Mouse (Mus musculus): ENCODE measurements at regions not wholly inside any gene's neighbourhood (a gene's known extent, or its start where the extent isn't known, plus 50 kb on each side); places are given as distances from the start of the nearest gene placed in this dataset.
A peak's percentile ranks its signal among the peaks of the same experiment; 100 is the strongest.

DNA sequence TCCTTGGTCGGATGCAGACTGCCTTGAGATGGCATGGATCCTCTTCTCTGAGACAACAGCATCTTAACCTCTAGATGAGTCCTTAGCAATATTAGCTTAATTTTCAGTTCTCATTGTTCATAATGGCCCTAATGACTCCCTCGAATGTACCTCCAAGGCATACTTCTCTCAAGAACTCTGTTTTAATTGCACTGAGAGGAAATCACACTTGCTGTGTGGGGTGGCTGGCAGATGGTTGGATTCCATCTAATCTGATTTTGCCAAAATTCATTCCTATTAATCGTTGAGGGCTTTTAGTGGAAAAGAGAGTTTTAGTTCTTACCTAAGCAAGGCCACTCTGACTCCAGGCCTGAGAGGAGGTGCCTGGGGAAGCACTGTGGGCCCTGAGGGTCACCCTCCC is 158.3 kb upstream of the Spdye4c start:
- Histone ChIP-seq H3K79me2 (replicated peaks; ENCODE audit: control insufficient read depth, extremely low read depth, insufficient read depth, poor library complexity, severe bottlenecking) (no peaks in the 10 kb centered on the region), H3K4me2 (ENCODE audit: insufficient read depth, low read depth, poor library complexity, severe bottlenecking) (no peak overlapping the region), H3K27ac (ENCODE audit: insufficient read depth, low read depth) (no peak overlapping the region), H3K9me3 (replicated peaks; ENCODE audit: low read length) (peaks cover 2% of the 10 kb centered on the region), H3K4me3 (replicated peaks in 1 of 3; ENCODE audit: low read depth in 2 of 3, low read length in 2 of 3, poor library complexity in 1 of 3) (no peak overlapping the region), H3K27me3 (replicated peaks) (no peaks in the 10 kb centered on the region), H3K9ac (ENCODE audit: insufficient read depth, low read depth) (no peak overlapping the region), H3K4me1 (ENCODE audit: control insufficient read depth in 1 of 2, insufficient read depth in 2 of 2) (peaks cover 24 to 52% of the 10 kb centered on the region in 2 experiments), H3K36me3 (replicated peaks in 1 of 2; ENCODE audit: control insufficient read depth in 1 of 2, insufficient read depth in 1 of 2, low read length in 1 of 2) (no peaks in the 10 kb centered on the region)
- in situ Hi-C loops (cut with MboI; ENCODE audit: low pct_ligation_motif_present, low pct_unique_long_range_greater_than_20kb, low sequenced_read_pairs): loop anchor here (10.0 kb wide), 1 partner anchor 112 kb away; no protein-coding TSS in a partner anchor
- no peak for DNase-seq (ENCODE audit: extremely low read depth)
- dilution Hi-C loops (cut with MboI; ENCODE audit: extremely low pct_ligation_motif_present, extremely low pct_unique_long_range_greater_than_20kb, low sequenced_read_pairs): no loop called here
- TF ChIP-seq ETS1 (conservative IDR thresholded peaks at IDR 0.05; ENCODE audit: low read depth, low read length) (no peak), EP300 (IDR thresholded peaks at IDR 0.05; ENCODE audit: low read length) (no peak), USF2 (conservative IDR thresholded peaks at IDR 0.05; ENCODE audit: low read depth, low read length) (no peak), ELF1 (IDR thresholded peaks at IDR 0.05; ENCODE audit: low read depth, low read length) (no peak), BHLHE40 (IDR thresholded peaks at IDR 0.05; ENCODE audit: low read depth, low read length) (no peak), MAZ (IDR thresholded peaks at IDR 0.05; ENCODE audit: low read depth, low read length) (no peak), RCOR1 (conservative IDR thresholded peaks at IDR 0.05; ENCODE audit: low read depth, low read length) (no peak), MEF2A (IDR thresholded peaks at IDR 0.05; ENCODE audit: borderline replicate concordance, low read depth, low read length) (no peak), JUND (conservative IDR thresholded peaks at IDR 0.05; ENCODE audit: low read depth, low read length) (no peak), MYC (IDR thresholded peaks at IDR 0.05; ENCODE audit: low read depth, low read length) (no peak), TBP (conservative IDR thresholded peaks at IDR 0.05; ENCODE audit: low read depth, low read length) (no peak)

DNA sequence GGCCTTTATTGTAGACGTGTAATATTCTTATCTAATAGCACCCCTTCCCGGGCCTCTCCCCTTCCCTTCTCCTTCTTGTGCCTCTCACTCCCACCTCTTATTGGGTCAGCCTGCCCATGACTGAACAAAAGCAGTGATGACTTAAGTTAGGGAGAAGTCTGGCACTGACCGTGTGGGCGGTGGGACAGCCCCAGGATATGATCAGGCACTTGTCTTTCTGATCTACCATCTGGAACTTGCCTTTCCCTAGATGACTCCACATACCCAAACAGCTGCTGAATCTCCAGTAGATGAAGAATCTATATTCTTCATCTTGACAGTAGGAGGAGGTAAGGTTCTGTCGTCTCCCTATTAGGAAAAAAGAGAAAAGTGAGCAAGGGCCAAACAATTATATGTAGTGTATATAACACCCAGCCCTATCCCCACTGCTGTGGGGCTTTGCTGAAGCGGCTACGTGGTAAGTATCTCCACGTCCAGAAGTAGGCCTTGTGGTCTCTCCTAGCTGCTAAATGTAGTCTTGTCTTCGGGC is 157.4 kb upstream of the Spdye4c start:
- Histone ChIP-seq H3K27me3 (replicated peaks) (no peaks in the 10 kb centered on the region), H3K4me2 (ENCODE audit: insufficient read depth, low read depth, poor library complexity, severe bottlenecking) (no peak overlapping the region), H3K36me3 (replicated peaks in 1 of 2; ENCODE audit: control insufficient read depth in 1 of 2, insufficient read depth in 1 of 2, low read length in 1 of 2) (no peaks in the 10 kb centered on the region), H3K9me3 (replicated peaks; ENCODE audit: low read length) (peaks cover 2% of the 10 kb centered on the region), H3K27ac (ENCODE audit: insufficient read depth, low read depth) (peak overlapping the region; percentile 57), H3K79me2 (replicated peaks; ENCODE audit: control insufficient read depth, extremely low read depth, insufficient read depth, poor library complexity, severe bottlenecking) (no peaks in the 10 kb centered on the region), H3K4me1 (ENCODE audit: control insufficient read depth in 1 of 2, insufficient read depth in 2 of 2) (peaks cover 24 to 55% of the 10 kb centered on the region in 2 experiments), H3K4me3 (replicated peaks in 1 of 3; ENCODE audit: low read depth in 2 of 3, low read length in 2 of 3, poor library complexity in 1 of 3) (no peak overlapping the region), H3K9ac (ENCODE audit: insufficient read depth, low read depth) (no peak overlapping the region)
- peak; percentile 69 for DNase-seq (ENCODE audit: extremely low read depth)
- in situ Hi-C loops (cut with MboI; ENCODE audit: low pct_ligation_motif_present, low pct_unique_long_range_greater_than_20kb, low sequenced_read_pairs) (loop anchor here (10.0 kb wide), 1 partner anchor 111 kb away; no protein-coding TSS in a partner anchor), dilution Hi-C loops (cut with MboI; ENCODE audit: extremely low pct_ligation_motif_present, extremely low pct_unique_long_range_greater_than_20kb, low sequenced_read_pairs) (no loop called here)
- peak; percentile 89 for TF ChIP-seq IRF4 (IDR thresholded peaks at IDR 0.05; ENCODE audit: low read depth, low read length)
- TF ChIP-seq MEF2A (IDR thresholded peaks at IDR 0.05; ENCODE audit: borderline replicate concordance, low read depth, low read length): peak; percentile 66
- TF ChIP-seq BHLHE40 (IDR thresholded peaks at IDR 0.05; ENCODE audit: low read depth, low read length): peak; percentile 71
- TF ChIP-seq MAX (IDR thresholded peaks at IDR 0.05; ENCODE audit: low read length): no peak
- TF ChIP-seq SMC3 (IDR thresholded peaks at IDR 0.05; ENCODE audit: low read depth, low read length): peak; percentile 47
- TF ChIP-seq PAX5 (IDR thresholded peaks at IDR 0.05; ENCODE audit: low read length): no peak
- peak; percentile 58 for TF ChIP-seq JUN (IDR thresholded peaks at IDR 0.05; ENCODE audit: insufficient read depth, low read depth, low read length)
- peak in 1 of 2 experiments; percentile 52; a peak in 2 of 4 replicates for TF ChIP-seq CTCF (conservative IDR thresholded peaks at IDR 0.05 in 1 of 2, IDR thresholded peaks at IDR 0.05 in 1 of 2; ENCODE audit: low read depth in 2 of 2, low read length in 2 of 2)
- TF ChIP-seq TBP (conservative IDR thresholded peaks at IDR 0.05; ENCODE audit: low read depth, low read length): no peak
- TF ChIP-seq NRF1 (IDR thresholded peaks at IDR 0.05; ENCODE audit: low read depth, low read length): no peak
- TF ChIP-seq TCF12 (IDR thresholded peaks at IDR 0.05; ENCODE audit: low read depth, low read length): peak; percentile 93
- peak; percentile 58; the same call in 1 of the 2 replicates for TF ChIP-seq MAFK (IDR thresholded peaks at IDR 0.05; ENCODE audit: insufficient replicate concordance, low read length)
- TF ChIP-seq UBTF (IDR thresholded peaks at IDR 0.05; ENCODE audit: low read depth, low read length): no peak
- 0 out of 2 replicates have a peak, but pooled peaks have one; percentile 26 for TF ChIP-seq CHD2 (IDR thresholded peaks at IDR 0.05; ENCODE audit: low read length)
- TF ChIP-seq RAD21 (IDR thresholded peaks at IDR 0.05; ENCODE audit: low read depth, low read length): peak; percentile 54
- peak; percentile 93 for TF ChIP-seq EP300 (IDR thresholded peaks at IDR 0.05; ENCODE audit: low read length)
- peak; percentile 92 for TF ChIP-seq ETS1 (conservative IDR thresholded peaks at IDR 0.05; ENCODE audit: low read depth, low read length)
- TF ChIP-seq SIN3A (IDR thresholded peaks at IDR 0.05; ENCODE audit: low read length): peak; percentile 38; the same call in 1 of the 2 replicates

Data from CH12.LX (cell line).